Mouse (Mus musculus) intestine, embryonic 14.5 days (tissue): ENCODE measurements around the gene Mfsd6. TPM values are rescaled to one million over a fixed set of nuclear protein-coding genes. Genes with fewer than 3 reads are reported as not detected.

Experiments
- ATAC-seq: fragments of 200-750 bp; cut with Nextera tagmentation; replicated peaks from 2 replicates; pipeline ENCODE4 v1.8.0; 2017; ENCODE audit warnings: low read depth, moderate number of reproducible peaks, moderate TSS enrichment, moderate library complexity; ENCODE audit not compliant: low FRiP score, low TSS enrichment
- DNase-seq: peaks from one replicate; pipeline ENCODE4 v3.0.0-alpha.2; 2018; ENCODE audit warnings: low spot score
- H3K27ac ChIP-seq: fragments of 300-500 bp; sonication (generic); 2 replicates; pipeline ENCODE4 v1.5.1; 2014; ENCODE audit warnings: low read depth, mild to moderate bottlenecking, control low read depth
- H3K27me3 ChIP-seq: fragments of 300-500 bp; sonication (generic); replicated peaks from 2 replicates; pipeline ENCODE4 v1.6.1; 2014; ENCODE audit warnings: low read length, control low read depth; ENCODE audit not compliant: control insufficient read depth, insufficient read depth
- H3K36me3 ChIP-seq: fragments of 300-500 bp; sonication (generic); 2 replicates; pipeline ENCODE4 v1.6.1; 2014; ENCODE audit warnings: low read length, control low read depth; ENCODE audit not compliant: control insufficient read depth, insufficient read depth
- H3K4me1 ChIP-seq: fragments of 300-500 bp; sonication (generic); replicated peaks from 2 replicates; pipeline ENCODE4 v1.6.1; 2014; ENCODE audit warnings: low read length, control low read depth, mixed read lengths; ENCODE audit not compliant: control insufficient read depth, insufficient read depth
- H3K4me2 ChIP-seq: fragments of 300-500 bp; sonication (generic); 2 replicates; pipeline ENCODE4 v1.6.1; 2014; ENCODE audit warnings: low read length
- H3K4me3 ChIP-seq: fragments of 300-500 bp; sonication (generic); 2 replicates; pipeline ENCODE4 v1.5.1; 2014; ENCODE audit warnings: low read depth, low read length, control low read depth, mixed read lengths
- H3K9ac ChIP-seq: fragments of 300-500 bp; sonication (generic); 2 replicates; pipeline ENCODE4 v1.6.1; 2014; ENCODE audit warnings: mild to moderate bottlenecking, low read length
- H3K9me3 ChIP-seq: fragments of 300-500 bp; sonication (generic); 2 replicates; pipeline ENCODE4 v1.6.1; 2016; ENCODE audit warnings: low read length, control low read depth; ENCODE audit not compliant: control insufficient read depth
- WGBS: fragments of 180-500 bp; shearing (Covaris S2); extraction: QIAGEN DNeasy Blood & Tissue Kit; methylation state at CpG from one replicate; pipeline ENCODE4 v1.1.7; 2014; 5-methylcytosine and 5-hydroxymethylcytosine counted together
- polyA plus RNA-seq: library from polyadenylated mRNA; unstranded; fragments of >200 nt; fragmentation: Nextera tagmentation; extraction: Ambion mirVana; gene quantifications from 2 replicates; pipeline ENCODE4 v1.2.1, GENCODE M21; 2014

Gene Mfsd6
- polyA plus RNA-seq, 1 experiment from 2014 or later = 4.3 TPM

DNA sequence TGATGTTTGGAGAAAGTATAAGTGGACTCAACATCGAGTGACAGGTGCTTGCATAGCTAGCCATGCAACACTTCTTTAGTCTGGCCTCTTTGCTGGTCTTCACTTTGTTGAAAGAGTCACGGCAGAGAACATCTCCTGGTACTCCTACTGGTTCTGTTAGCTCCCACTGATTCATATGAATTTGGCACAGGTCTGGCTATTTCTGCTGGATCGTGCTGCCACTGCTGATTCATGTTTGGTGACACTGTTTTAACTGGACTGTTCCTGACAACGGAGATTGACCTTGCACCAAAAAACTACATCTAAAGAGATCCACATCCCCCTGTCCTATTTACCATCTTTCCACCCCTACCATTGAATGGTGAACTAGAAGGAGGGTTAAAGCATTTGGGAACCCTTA lies 118.8 kb downstream of the Mfsd6 start:
- H3K27ac ChIP-seq = no peak overlapping the region
- no peaks in the 10 kb centered on the region for H3K27me3 ChIP-seq
- H3K9ac ChIP-seq = no peak overlapping the region
- DNase-seq (no peak), ATAC-seq (no peak)
- 89% methylated on average over 4 of the region's 4 CpGs for WGBS
- H3K4me2 ChIP-seq = no peak overlapping the region
- H3K9me3 ChIP-seq = no peaks in the 10 kb centered on the region
- H3K4me1 ChIP-seq = no peaks in the 10 kb centered on the region
- no peak overlapping the region for H3K4me3 ChIP-seq
- H3K36me3 ChIP-seq = no peaks in the 10 kb centered on the region

DNA sequence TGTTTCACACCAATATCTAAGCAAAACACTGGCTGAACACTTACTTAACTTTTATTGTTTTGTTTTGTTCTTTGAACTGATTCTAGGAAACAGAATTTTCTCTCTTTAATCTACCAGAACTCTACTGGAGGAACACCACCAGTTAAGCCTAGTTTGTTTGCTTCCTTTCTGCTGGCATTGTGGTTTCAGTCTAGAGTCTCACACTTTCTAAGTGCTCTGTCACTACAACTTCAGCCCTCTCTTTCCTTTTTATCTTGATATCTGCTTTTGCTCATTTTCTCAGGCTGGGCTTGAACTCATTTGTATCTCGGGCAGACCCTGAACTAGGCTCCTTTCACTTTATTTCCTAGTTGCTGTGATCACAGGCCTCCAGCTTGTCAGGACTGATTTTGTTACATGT lies 119.6 kb downstream of the Mfsd6 start:
- H3K36me3 ChIP-seq = no peaks in the 10 kb centered on the region
- H3K27me3 ChIP-seq = no peaks in the 10 kb centered on the region
- no peak overlapping the region for H3K4me3 ChIP-seq
- DNase-seq (no peak), ATAC-seq (no peak)
- no peaks in the 10 kb centered on the region for H3K4me1 ChIP-seq
- H3K4me2 ChIP-seq = no peak overlapping the region
- no peaks in the 10 kb centered on the region for H3K9me3 ChIP-seq
- 80% methylated on average over 1 of the region's 1 CpGs for WGBS
- no peak overlapping the region for H3K27ac ChIP-seq
- no peak overlapping the region for H3K9ac ChIP-seq

Other genes starting within 250 kb of the Mfsd6 start
- 10.2 and 11.1 TPM in 2 replicates for gene Nab1, start 226.8 kb downstream of the Mfsd6 start, polyA plus RNA-seq
- gene Nemp2, start 96.8 kb downstream of the Mfsd6 start, polyA plus RNA-seq = 11.9 and 12.3 TPM in 2 replicates
- 7.6 and 11.0 TPM in 2 replicates for gene Inpp1, start 90.2 kb upstream of the Mfsd6 start, polyA plus RNA-seq
- 16.8 and 19.1 TPM in 2 replicates for gene Hibch, start 117.5 kb upstream of the Mfsd6 start, polyA plus RNA-seq